Mouse (Mus musculus) heart, adult 2 months (tissue): ENCODE results near the gene Arhgap28. TPM values are rescaled to one million over a fixed set of nuclear protein-coding genes. Genes with fewer than 3 reads are reported as not detected.

Source experiments
- DNase-seq, 2 experiments: peaks; one replicate each; pipeline ENCODE4 v3.0.0; 2021
- H3K27ac ChIP-seq: fragments of 200-600 bp; 2 replicates; pipeline ENCODE4 v1.8.1; 2022
- H3K27me3 ChIP-seq: fragments of 200-500 bp; 2 replicates; pipeline ENCODE4 v1.6.1; 2012; ENCODE audit warnings: mild to moderate bottlenecking, low read length, inconsistent platforms, mixed read lengths; ENCODE audit not compliant: control insufficient read depth, insufficient read depth
- H3K36me3 ChIP-seq: fragments of 200-500 bp; 2 replicates; pipeline ENCODE4 v1.6.1; 2012; ENCODE audit warnings: low read length, inconsistent platforms; ENCODE audit not compliant: control insufficient read depth, insufficient read depth
- H3K4me1 ChIP-seq: fragments of 200-500 bp; 2 replicates; pipeline ENCODE4 v1.6.1; 2011; ENCODE audit warnings: low read length; ENCODE audit not compliant: control insufficient read depth, insufficient read depth
- H3K4me3 ChIP-seq: fragments of 200-600 bp; 2 replicates; pipeline ENCODE4 v1.8.1; 2022
- H3K79me2 ChIP-seq: fragments of 200-500 bp; replicated peaks from 2 replicates; pipeline ENCODE4 v1.6.1; 2012; ENCODE audit warnings: mild to moderate bottlenecking, inconsistent platforms, low read length, moderate library complexity, mixed read lengths; ENCODE audit not compliant: control insufficient read depth, insufficient read depth
- H3K9ac ChIP-seq: fragments of 200-500 bp; 2 replicates; pipeline ENCODE4 v1.6.1; 2012; ENCODE audit warnings: low read depth, mild to moderate bottlenecking, control low read depth, inconsistent platforms, low read length, mixed read lengths
- CTCF ChIP-seq: fragments of 200-600 bp; IDR thresholded peaks from 2 replicates; pipeline ENCODE4 v1.8.1; 2022; ENCODE audit warnings: antibody characterized with exemption, mild to moderate bottlenecking, moderate library complexity
- EP300 ChIP-seq: fragments of 200-500 bp; IDR thresholded peaks from 2 replicates; pipeline ENCODE4 v1.6.1; 2011; ENCODE audit warnings: low read depth, low read length, control low read depth; ENCODE audit not compliant: insufficient read depth
- POLR2A ChIP-seq: fragments of 200-500 bp; IDR thresholded peaks from 2 replicates; pipeline ENCODE4 v1.6.1; 2011; ENCODE audit warnings: mild to moderate bottlenecking, low read depth, low read length, control low read depth; ENCODE audit not compliant: insufficient read depth
- WGBS: fragments of 180-500 bp; shearing (Covaris S2); methylation state at CpG from one replicate; pipeline ENCODE4 v1.1.7; 2018; 5-methylcytosine and 5-hydroxymethylcytosine counted together
- intact Hi-C: fragments of 180-260 bp; cut with DNase I; formaldehyde crosslinking; loops from one replicate; pipeline ENCODE4 v1.15.1; 2025
- polyA plus RNA-seq: library from polyadenylated mRNA; depleted of rRNA; stranded (reverse); fragments of >200 nt; gene quantifications from 2 replicates; pipeline ENCODE4 v1.2.3, GENCODE M21; 2012
- total RNA-seq, 2 experiments: library from RNA; stranded (reverse); gene quantifications; 2 replicates each; pipeline ENCODE4 v1.2.3; 2021

Gene Arhgap28
- total and polyA plus RNA-seq, 3 experiments = 1.6 to 2.5 (median 1.9) TPM

DNA sequence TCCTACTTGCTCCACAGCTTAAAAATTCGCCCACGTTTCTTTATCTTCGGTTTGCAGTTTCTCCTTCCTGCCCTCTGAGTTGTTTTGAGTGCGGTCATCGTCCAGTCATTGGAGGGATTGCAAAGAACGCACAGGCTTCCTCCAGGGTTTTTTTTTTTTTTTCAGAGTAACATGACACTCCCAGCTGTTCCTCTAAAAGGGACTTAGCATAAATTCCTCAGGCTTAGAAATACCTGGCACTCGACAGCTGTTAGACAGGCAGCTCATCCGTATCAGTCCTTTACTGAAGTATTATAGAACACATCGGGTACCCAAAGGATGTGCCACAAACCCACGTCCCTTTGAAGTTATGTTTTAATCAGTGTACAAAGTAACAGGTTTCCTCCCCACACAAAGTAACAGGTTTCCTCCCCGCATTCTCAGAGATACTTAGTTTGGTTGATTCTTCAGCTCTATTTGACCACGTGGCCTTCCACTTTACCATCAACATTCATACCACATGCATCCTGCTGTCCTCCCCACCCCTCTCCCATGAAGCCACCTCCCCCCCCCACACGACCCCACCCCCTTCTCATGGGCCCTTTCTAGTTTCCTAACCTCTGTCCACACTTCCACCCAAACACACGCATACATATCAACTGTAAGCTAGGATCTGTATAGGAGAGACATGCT lies 7.7 kb downstream of the Arhgap28 start:
- no peak overlapping the region for H3K9ac ChIP-seq
- H3K27ac ChIP-seq = no peak overlapping the region; the same call in 1 of the 2 replicates
- TF ChIP-seq POLR2A (no peak), EP300 (no peak), CTCF (no peak)
- H3K4me3 ChIP-seq = no peak overlapping the region
- intact Hi-C loops = no loop called here
- 8% methylated on average over 14 of the region's 14 CpGs for WGBS
- peak in 1 of 2 experiments; percentile 30 for DNase-seq
- no peaks in the 10 kb centered on the region for H3K79me2 ChIP-seq
- H3K4me1 ChIP-seq = peaks cover 4% of the 10 kb centered on the region
- no peaks in the 10 kb centered on the region; the same call in 1 of the 2 replicates for H3K36me3 ChIP-seq
- H3K27me3 ChIP-seq = no peaks in the 10 kb centered on the region

DNA sequence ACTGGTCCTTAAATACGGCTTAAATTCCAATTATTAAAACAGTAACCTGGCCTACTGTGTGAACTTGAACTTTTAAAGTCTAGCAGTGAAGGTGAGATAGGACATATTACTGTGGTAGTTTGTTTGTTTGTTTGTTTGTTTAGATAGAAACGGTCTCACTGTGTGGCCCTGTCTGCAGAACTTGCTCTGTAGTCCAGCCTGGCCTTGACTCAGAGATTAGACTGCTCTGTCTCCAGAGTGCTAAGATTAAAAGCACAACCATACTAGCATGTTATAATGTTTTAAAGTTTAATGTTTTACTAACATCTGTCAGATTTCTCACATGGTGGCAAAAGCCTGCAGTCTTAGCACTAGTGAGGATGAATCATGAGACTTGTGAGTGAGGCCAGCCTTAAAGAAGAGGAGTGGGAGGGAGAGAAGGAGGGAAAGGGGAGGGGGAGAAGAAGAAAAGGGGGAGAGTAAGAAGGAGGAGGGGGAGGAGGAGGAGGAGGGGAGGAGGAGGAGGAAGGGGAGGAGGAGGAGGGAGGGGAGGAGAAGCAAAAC lies 8.6 kb downstream of the Arhgap28 start:
- H3K79me2 ChIP-seq = no peaks in the 10 kb centered on the region
- H3K36me3 ChIP-seq = no peaks in the 10 kb centered on the region; the same call in 1 of the 2 replicates
- no peak overlapping the region for H3K9ac ChIP-seq
- intact Hi-C loops = no loop called here
- TF ChIP-seq EP300 = no peak
- TF ChIP-seq POLR2A = no peak
- no peak for TF ChIP-seq CTCF
- H3K4me1 ChIP-seq = peaks cover 4% of the 10 kb centered on the region
- no peak overlapping the region for H3K27ac ChIP-seq
- H3K4me3 ChIP-seq = no peak overlapping the region
- H3K27me3 ChIP-seq = no peaks in the 10 kb centered on the region
- no peak for DNase-seq
- WGBS = 79% methylated on average over 2 of the region's 2 CpGs

DNA sequence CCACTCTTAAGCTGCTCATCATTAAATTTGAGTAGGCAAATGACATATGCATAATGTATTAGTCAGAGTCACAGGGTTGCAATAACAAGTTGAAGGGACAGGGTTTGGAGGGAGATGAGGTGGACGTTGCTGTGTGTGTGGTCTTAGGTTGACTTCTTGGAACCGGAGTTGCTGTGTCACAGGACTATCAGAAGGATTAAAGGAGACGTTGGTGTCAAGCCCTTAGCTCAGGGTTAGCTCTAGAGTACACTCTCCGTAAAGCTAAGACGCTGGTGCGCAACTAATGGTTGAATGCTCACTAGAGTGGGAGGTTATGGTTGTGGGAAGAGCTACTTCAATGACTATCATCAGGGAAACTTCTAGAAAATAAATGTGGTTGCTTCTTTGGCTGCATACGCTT lies 9.1 kb downstream of the Arhgap28 start:
- 78% methylated on average over 7 of the region's 7 CpGs for WGBS
- H3K4me1 ChIP-seq = peaks cover 4% of the 10 kb centered on the region
- DNase-seq = no peak
- TF ChIP-seq CTCF (no peak), EP300 (no peak), POLR2A (no peak)
- intact Hi-C loops = no loop called here
- no peaks in the 10 kb centered on the region for H3K27me3 ChIP-seq
- H3K9ac ChIP-seq = no peak overlapping the region
- H3K79me2 ChIP-seq = no peaks in the 10 kb centered on the region
- no peak overlapping the region for H3K4me3 ChIP-seq
- no peaks in the 10 kb centered on the region; the same call in 1 of the 2 replicates for H3K36me3 ChIP-seq
- H3K27ac ChIP-seq = no peak overlapping the region

GRCm38 (mm10) chr17:67993371-67994045 lies 10.4 kb downstream of the Arhgap28 start:
- Histone ChIP-seq H3K9ac (no peak overlapping the region), H3K4me3 (no peak overlapping the region), H3K36me3 (no peaks in the 10 kb centered on the region; the same call in 1 of the 2 replicates), H3K79me2 (no peaks in the 10 kb centered on the region), H3K4me1 (peaks cover 10% of the 10 kb centered on the region), H3K27me3 (no peaks in the 10 kb centered on the region), H3K27ac (no peak overlapping the region)
- intact Hi-C loops = no loop called here
- no peak for DNase-seq
- TF ChIP-seq CTCF = no peak
- TF ChIP-seq EP300 = no peak
- no peak for TF ChIP-seq POLR2A
- WGBS = 85% methylated on average over 2 of the region's 2 CpGs

GRCm38 (mm10) chr17:67989716-67990115 lies 14.2 kb downstream of the Arhgap28 start:
- intact Hi-C loops = no loop called here
- no peak overlapping the region for H3K9ac ChIP-seq
- no peak for DNase-seq

More at GRCm38 (mm10) chr17:67989716-67990115, 14.2 kb downstream of the Arhgap28 start:
- H3K79me2 ChIP-seq = no peaks in the 10 kb centered on the region
- H3K27ac ChIP-seq = peak overlapping the region; percentile 20; the same call in 1 of the 2 replicates
- no peak for TF ChIP-seq CTCF
- TF ChIP-seq EP300 = no peak
- TF ChIP-seq POLR2A = no peak
- H3K4me3 ChIP-seq = no peak overlapping the region
- H3K4me1 ChIP-seq = peaks cover 7% of the 10 kb centered on the region
- 41% methylated on average over 5 of the region's 5 CpGs for WGBS
- H3K36me3 ChIP-seq = no peaks in the 10 kb centered on the region
- no peaks in the 10 kb centered on the region for H3K27me3 ChIP-seq
